Mouse (Mus musculus) embryonic stem cell, embryonic (primary cell): ENCODE results near the gene Gm47289.

Experiments used
- CTCF ChIA-PET, 4 experiments: fragments of 300-600 bp in 2 of 4; fragments of 350-600 bp in 2 of 4; sonication (Branson Sonifier 250); formaldehyde crosslinking; loops; one replicate each; lab custom pipeline; 2022; ENCODE audit warnings: inconsistent platforms in 2 of 4; lab: Charles Lee
- POLR2A ChIA-PET, 4 experiments: fragments of 300-600 bp in 2 of 4; fragments of 350-600 bp in 2 of 4; sonication (Branson Sonifier 250); formaldehyde crosslinking; loops; one replicate each; lab custom pipeline; 2022; ENCODE audit warnings: antibody characterized with exemption in 4 of 4, inconsistent platforms in 1 of 4; lab: Charles Lee

The Gm47289 gene

DNA sequence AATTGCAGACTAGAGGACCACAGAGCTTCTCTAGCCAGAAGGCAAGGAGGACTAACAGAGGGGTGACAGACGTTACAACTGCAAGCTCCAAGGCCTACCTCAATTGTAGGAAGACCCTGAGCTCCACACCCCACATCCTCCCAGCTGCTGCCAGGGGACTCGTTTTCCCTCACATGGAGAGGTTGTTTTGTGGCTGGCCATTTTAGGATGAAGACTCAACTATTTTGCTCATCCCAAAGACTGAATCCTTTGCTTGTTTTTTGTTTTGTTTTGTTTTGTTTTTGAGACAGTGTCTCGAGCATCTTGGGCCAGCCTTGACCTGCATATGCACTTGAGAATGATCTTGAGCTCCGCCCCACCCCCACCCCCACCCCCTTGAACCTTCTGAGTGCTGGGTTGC lies at the start of gene Gm47289:
Gene Gm47289, plus strand, starts transcription at position 301 of the 400 bp plus-strand sequence.
- POLR2A ChIA-PET, result interaction anchor here in 1 of 4 experiments (0.7 to 1.4 kb wide), 3 partner anchors 9 to 840 kb away, joined by 3 read pairs; no protein-coding TSS in a partner anchor
- CTCF ChIA-PET, result interaction anchor here in 1 of 4 experiments (0.7 kb wide), 1 partner anchor 131 kb away, joined by 3 read pairs; no protein-coding TSS in a partner anchor

DNA sequence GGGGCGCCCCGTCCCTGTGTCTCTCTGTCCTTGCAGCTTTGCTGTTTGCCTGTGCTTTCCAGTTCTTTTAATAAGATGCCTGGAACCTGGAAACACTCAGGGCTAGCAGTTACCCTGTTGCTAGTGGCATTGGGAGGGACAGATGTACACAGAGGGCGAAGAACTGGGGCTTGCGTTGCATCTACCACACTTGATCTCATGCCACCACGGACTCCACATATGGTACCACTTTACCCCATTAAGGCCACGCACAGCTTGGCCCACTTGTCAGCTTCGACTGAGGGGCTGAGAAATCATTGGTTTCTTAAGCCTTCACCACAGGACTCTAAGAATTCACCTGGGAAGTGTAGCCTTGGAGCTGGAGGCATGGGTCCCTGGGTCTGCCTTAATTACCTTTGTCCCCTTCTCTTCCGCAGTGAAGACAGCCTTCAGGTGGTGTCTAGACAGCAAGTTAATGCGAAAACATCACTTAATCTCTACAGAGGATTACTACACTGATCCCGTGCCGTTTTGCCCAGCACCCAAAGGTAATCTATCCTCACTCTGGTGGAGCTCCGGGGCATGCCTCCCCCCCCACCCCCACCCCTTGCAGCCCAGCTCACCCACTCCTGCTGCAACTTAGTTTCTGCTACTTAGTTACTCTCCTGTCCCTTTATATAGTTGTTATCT lies 49.1 kb upstream of the Gm47289 start:
- ChIA-PET CTCF (interaction anchor here in 2 of 4 experiments (0.7 to 1.5 kb wide), 3 partner anchors 60 to 320 kb away, joined by 4 to 7 read pairs (median 6); no protein-coding TSS in a partner anchor), POLR2A (interaction anchor here in 1 of 4 experiments (1.0 to 1.8 kb wide), 2 partner anchors 27 to 184 kb away, joined by 3 to 5 read pairs; partner anchors contain the start of gene Ctdspl)

DNA sequence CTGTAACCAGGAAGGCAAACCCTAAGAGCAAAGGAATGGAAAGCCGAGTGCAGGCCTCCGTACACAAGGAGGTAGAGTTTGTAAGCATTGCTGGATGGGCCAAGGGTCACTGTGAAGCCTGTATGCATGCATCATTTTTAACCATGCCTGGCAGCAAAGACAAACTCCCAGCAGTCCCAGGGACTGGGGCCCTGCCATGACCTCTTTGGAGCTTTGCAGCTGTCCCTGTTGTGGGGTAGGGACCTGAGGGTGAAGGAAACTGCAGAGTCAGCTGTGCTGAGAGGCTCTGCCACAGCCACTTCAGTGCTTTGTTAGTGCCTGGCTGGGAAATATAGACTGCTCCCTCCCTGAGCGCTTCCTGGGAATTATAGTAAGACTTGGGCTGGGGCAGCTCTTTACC lies 48.3 kb upstream of the Gm47289 start:
- CTCF ChIA-PET, result interaction anchor here in 3 of 4 experiments (0.7 to 1.5 kb wide), 5 partner anchors 60 to 1247 kb away, joined by 4 to 7 read pairs (median 4); no protein-coding TSS in a partner anchor
- POLR2A ChIA-PET, result interaction anchor here in 1 of 4 experiments (1.8 kb wide), 1 partner anchor 28 kb away, joined by 5 read pairs; no protein-coding TSS in a partner anchor

DNA sequence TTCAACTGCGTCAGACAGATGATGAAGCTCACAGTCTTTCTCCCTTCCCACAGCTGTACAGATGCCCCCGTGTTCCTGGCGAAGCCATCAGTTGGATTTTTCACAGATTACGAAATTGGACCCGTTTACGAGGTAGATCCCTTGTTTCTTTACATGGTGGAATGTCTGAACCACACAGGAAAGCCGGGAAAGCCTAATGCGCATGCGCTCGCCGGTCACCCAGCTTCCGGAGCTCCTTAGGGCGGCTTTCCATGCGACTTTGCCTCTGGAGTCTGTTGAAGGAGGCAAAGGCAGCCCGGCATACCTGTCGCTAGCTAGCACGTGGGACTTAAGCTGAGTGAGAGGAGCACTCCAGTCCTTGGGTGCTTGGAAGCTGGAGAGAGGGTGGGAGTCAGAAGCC lies 44.0 kb upstream of the Gm47289 start:
- ChIA-PET POLR2A (interaction anchor here in 2 of 4 experiments (1.1 to 1.2 kb wide), 2 partner anchors 38 to 288 kb away, joined by 3 read pairs; no protein-coding TSS in a partner anchor), CTCF (interaction anchor here in 2 of 4 experiments (0.6 to 1.6 kb wide), 7 partner anchors 27 to 1456 kb away, joined by 3 to 8 read pairs (median 3); no protein-coding TSS in a partner anchor)

DNA sequence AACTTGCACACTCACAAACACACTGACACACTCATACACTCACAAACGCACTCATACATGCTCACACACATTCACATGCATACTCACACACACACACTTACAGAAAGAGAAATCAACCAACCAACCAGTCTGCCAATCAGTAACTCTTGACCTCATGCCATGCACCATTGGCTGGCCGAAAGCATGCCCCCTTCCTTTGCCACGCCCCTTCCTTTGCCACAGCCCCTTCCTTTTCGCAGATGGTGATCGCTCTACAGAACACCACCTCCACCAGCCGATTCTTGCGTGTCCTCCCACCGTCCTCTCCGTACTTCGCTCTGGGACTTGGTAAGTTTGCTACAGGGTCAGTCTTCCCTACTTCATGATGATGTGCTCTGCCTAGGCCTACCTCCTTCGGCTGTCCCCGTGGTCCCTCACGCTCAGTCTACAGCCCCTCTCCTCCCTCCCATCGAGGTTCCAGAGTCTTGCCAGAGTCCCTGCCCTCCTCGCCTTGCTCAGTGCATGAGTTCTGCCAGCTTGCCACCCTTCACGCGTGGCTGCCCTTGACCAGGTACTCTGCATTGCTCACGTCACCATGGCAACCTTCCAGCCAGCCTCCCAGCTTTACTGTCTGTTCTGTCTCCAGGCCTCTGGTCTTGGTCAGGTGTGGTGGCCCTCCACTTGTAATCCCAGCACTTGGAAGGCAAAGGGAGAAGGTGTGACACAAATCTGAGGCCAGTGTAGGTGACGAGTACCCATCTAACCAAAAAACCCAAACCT lies 39.4 kb upstream of the Gm47289 start:
- POLR2A ChIA-PET, result interaction anchor here in 1 of 4 experiments (0.7 kb wide), 1 partner anchor 18 kb away, joined by 3 read pairs; the partner anchor contains the start of gene Dlec1
- CTCF ChIA-PET, result interaction anchor here in 2 of 4 experiments (0.6 to 0.7 kb wide), 2 partner anchors 37 to 93 kb away, joined by 3 read pairs; no protein-coding TSS in a partner anchor

DNA sequence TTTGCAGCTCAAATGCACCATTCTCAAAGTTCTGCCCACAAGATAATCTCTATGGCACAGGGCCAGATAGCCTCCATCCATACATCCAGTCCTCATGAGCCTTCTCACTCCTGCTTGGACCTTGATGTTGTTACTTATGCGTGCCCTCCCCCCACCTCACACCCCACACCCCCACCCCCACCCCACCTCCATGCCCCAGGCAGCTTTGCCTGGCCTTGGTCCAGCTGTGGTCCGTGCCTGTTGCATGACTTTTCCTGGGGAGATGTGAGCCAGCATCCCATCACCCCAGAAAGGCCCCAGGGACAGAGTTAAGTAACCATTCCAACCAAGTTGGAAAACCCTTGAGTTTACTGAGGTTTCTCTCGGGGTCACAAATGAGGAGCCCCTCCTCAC lies 38.8 kb upstream of the Gm47289 start:
- POLR2A ChIA-PET, result interaction anchor here in 1 of 4 experiments (0.6 kb wide), 1 partner anchor 18 kb away, joined by 3 read pairs; the partner anchor contains the start of gene Dlec1
- CTCF ChIA-PET, result interaction anchor here in 1 of 4 experiments (0.6 kb wide), 1 partner anchor 94 kb away, joined by 3 read pairs; no protein-coding TSS in a partner anchor

DNA sequence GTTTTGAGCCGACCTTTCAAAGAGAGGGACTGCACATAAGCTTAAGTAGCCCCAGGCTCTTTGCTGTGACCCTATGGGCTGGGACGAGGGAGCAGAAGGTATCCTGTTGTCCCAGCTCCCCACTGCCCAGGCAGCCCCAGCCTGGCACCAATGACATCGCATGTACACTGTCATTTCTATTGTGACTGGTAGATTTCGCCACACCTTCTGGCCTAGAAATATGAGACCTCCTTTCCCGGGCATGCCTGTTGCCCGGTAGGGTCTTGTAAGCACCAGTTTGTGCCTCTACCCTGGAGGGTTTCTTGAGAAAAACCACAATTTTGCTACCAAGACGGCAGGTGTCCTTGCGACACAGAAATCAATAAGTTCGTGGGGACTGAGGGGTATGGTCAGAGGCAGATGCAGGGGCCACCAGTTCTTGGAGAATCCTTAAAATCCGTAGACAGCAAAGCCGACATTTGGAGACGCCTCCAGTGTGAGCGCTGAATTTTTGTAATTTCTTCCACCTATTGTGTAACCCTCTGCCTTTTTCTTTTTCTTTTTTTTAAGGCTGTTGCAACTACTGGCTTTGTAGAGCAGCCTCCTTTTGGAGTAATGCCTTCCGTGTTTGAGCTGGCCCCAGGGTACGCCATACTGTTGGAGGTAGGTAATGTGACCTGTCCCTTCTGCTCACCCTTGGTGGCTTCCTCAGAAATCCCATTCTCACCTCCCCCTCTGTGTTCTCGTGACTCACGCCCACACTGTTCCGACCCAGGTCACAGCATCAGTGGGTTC lies 36.2 kb upstream of the Gm47289 start:
- POLR2A ChIA-PET, result interaction anchor here in 1 of 4 experiments (0.7 kb wide), 1 partner anchor 199 kb away, joined by 3 read pairs; no protein-coding TSS in a partner anchor
- CTCF ChIA-PET, result interaction anchor here in 1 of 4 experiments (0.6 kb wide), 1 partner anchor 197 kb away, joined by 3 read pairs; no protein-coding TSS in a partner anchor

DNA sequence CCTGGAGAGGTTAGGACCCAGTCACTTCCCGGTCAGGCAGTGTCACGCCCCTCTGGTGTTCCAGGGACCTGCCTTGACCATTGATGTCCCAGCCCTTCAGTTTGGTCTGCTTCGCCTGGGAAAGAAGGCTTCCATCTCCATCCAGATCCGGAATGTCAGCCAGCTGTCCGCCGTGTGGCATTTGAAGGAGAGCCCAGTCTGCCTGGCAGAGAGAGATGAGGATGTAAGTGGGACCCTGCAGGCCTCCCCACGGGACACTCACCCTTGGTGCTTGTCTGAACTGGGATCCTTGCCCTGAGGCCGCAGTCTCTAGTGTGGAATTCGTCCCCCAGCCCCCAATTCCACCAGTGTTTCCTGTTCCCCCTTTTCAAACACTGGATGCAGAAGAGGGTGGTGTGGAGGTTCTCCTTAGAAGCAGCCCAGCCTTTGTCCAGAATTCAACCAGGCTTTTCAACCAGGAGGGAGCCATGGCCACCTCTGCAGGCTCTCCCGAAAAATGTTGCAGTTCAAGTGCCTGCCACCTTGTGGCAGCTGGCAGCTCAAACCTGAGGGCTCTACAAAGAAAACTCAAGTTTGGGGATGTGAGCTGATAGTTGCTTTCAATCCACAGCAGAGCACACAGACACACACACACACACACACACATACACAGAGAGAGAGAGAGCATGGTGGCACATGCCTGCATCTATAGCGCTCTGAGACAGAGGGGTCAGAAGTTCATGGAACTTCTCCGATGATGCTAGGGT lies 30.4 kb upstream of the Gm47289 start:
- CTCF ChIA-PET, result interaction anchor here in 1 of 4 experiments (0.6 kb wide), 1 partner anchor 289 kb away, joined by 5 read pairs; no protein-coding TSS in a partner anchor
- POLR2A ChIA-PET, result interaction anchor here in 1 of 4 experiments (0.6 kb wide), 1 partner anchor 133 kb away, joined by 4 read pairs; no protein-coding TSS in a partner anchor

DNA sequence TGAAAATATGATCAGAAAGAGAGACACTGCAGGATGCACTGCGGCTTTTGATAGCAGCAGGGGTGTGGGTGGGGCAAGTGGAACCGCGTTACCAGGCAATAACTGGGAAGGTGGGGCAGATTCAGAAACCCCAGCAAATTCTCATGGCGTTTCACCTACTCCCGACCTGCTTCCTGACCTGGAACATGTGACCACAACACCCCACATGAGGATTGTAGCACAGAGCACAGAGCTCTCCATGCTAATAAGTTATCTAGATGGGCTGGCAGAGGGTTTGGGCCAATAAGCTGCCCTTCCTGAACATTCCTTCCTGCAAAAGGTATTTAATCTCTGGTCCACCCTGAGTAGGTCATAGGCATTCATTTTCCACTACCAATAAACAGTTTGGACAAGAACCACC lies 28.3 kb upstream of the Gm47289 start:
- ChIA-PET POLR2A (interaction anchor here in 1 of 4 experiments (0.8 kb wide), 1 partner anchor 9 kb away, joined by 3 read pairs; no protein-coding TSS in a partner anchor), CTCF (no interaction called here)

DNA sequence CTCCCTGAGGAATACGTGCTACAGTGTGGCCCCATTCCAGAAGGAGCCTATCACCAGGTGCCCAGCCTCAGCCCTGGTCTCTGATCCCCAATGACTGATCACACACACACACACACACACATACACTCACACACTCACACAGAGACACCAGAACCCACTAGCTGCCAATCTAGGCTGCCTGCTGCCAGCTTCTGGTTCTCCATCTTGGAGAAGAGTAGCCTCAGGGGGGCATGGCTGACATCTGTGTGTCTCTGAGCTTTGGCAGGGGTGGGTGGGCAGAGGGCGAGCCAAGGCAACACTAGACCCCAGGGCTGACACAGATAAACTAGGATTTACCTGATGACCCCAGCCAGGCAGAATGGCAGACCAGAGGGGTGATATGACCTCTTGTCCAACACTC lies 20.1 kb upstream of the Gm47289 start:
- ChIA-PET CTCF (no interaction called here), POLR2A (no interaction called here)

DNA sequence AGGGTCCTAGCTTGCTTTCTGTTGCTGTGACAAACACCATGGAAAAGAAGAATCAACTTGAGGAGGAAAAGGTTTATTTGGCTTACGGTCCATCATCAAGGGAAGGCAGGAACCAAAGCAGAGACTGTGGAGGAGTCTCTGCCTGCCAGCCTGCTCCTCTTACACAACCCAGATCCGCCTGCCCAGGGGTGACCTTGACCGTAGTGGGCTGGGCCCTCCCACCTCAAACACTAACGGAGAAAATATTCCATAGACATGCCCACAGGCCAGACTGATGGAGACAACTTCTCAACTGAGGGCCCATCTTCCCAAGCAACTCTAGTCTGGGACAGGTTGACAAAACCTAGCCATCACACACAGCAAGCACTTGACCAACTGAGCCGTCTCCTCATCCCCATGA lies 16.9 kb upstream of the Gm47289 start:
- CTCF ChIA-PET, result interaction anchor here in 2 of 4 experiments (0.6 to 1.0 kb wide), 2 partner anchors 34 to 260 kb away, joined by 3 read pairs; partner anchors contain the start of gene Acvr2b (in 1 of the 2)
- POLR2A ChIA-PET, result no interaction called here

DNA sequence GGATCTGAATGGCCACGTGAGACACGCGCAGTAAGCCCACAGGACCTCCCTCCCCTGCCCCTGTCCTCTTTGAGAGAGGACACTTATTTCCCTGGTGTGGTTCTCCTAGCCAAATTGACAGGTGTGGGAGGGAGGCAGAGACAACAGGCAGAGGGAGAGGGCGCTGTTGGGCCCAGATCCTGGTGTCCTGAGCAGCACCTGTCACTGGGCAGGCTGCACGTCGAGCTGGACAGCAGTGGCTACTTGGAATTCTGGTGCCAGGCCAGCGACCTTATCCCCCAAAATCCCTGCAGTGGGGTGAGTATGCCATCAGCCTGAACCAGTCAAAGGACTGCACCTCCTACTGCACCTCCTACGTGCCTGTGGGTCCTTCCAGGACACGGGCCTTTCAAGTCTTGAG lies 15.6 kb upstream of the Gm47289 start:
- ChIA-PET CTCF (no interaction called here), POLR2A (interaction anchor here in 1 of 4 experiments (0.5 kb wide), 1 partner anchor 49 kb away, joined by 3 read pairs; no protein-coding TSS in a partner anchor)

DNA sequence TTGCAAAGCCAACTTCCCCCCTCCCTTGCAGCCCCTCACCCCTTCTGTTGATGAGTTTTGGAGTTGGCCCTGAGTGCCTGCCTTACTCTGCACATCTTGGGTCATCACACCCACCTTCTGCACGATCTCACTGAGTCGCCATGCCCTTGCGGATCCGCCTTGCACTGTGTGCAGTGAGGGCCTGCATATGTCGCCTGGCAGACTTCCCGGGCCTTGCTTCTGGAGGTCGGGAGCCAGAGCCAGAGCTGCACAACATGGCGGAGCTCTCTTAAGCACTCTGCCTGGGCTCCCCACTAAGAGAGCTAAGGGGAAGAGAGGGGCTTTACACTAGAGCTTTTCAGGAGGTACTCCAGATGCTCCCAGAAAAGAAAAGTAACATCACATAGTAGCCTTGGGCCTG lies 14.3 kb upstream of the Gm47289 start:
- POLR2A ChIA-PET, result interaction anchor here in 1 of 4 experiments (1.4 kb wide), 1 partner anchor 10 kb away, joined by 4 read pairs; no protein-coding TSS in a partner anchor
- CTCF ChIA-PET, result interaction anchor here in 3 of 4 experiments (0.6 to 1.3 kb wide), 4 partner anchors 12 to 47 kb away, joined by 3 to 4 read pairs (median 3); partner anchors contain the start of gene Acaa1b (in 2 of the 3)

DNA sequence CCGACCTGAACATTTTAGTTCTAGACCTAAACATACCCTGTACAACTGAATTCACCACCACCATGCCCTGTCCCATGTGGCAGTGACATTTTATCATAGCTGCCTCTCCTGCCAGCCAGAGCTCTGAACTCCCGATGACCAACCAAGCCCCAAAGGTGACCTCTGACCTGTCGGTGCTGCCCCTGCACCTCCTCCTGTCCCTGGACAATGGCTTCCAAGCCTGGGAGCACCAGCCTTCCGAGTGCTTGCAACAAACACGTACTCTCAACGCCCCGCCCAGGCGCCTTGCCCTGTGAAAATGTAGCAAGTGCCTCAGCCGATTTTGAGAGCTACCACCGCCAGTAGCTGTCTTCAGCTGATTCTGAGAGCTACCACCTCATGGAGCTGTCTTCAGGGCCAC lies 13.8 kb upstream of the Gm47289 start:
- POLR2A ChIA-PET, result interaction anchor here in 1 of 4 experiments (1.4 kb wide), 1 partner anchor 10 kb away, joined by 4 read pairs; no protein-coding TSS in a partner anchor
- CTCF ChIA-PET, result interaction anchor here in 3 of 4 experiments (0.6 to 1.3 kb wide), 4 partner anchors 11 to 47 kb away, joined by 3 to 4 read pairs (median 3); partner anchors contain the start of gene Acaa1b (in 2 of the 3)

DNA sequence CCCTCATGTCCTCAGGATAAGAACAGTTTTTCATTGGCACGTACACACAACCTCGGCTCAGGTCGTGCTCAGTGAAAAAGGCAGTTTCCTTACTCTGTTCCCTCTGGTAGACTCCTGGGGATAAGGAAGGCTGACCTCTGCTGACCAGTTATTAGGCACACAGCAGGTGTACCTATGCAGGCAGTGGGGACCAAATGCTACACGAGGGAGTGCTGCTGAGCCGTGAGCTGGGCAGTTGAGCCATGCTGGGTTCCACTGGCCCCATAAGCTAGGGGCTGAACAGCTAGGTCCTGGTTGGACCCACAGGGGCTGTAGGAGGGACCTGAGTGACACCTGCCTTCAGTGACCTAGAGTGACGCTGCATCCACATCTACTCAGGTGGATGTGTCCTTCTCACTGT lies 13.3 kb upstream of the Gm47289 start:
- POLR2A ChIA-PET, result interaction anchor here in 1 of 4 experiments (1.4 kb wide), 1 partner anchor 9 kb away, joined by 4 read pairs; no protein-coding TSS in a partner anchor

DNA sequence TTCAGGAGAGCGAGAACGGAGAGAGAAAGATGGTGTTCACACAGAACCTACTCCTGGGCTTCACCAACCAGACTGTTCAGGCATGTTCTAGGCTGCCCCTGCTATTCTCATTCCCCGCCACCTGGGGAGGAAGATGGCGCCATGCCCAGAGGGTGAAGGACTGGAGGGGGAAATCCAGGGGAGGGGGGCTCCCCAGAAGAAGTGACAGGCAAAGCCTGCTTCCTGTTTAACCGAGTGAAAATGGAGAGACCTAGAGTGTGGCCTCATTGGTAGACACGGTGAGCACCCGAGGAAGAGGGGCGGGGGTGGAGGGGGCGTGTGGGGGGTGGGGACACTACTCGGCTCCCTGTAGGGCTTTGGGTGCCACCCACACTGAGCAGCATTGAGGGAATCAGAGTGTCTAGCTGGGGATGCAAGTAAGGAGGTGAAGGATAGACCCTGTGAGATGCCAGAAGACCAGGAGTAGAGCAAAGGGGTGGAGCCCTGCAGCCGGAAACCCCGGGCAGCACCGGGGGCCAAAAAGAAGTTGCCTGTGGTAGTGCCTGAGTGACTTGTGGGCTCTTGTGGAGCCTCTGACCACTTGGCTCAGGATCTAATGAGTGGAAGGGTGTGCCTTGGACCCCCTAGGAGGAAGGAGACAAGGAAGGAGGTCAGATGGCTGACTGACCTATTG lies 12.7 kb upstream of the Gm47289 start:
- POLR2A ChIA-PET, result no interaction called here
- CTCF ChIA-PET, result no interaction called here

More for the DNA sequence above, 13.3 kb upstream of the Gm47289 start:
- CTCF ChIA-PET, result interaction anchor here in 1 of 4 experiments (1.3 kb wide), 1 partner anchor 11 kb away, joined by 3 read pairs; the partner anchor contains the start of gene Acaa1b
